Mouse (Mus musculus) layer of hippocampus, adult 2 months (tissue): ENCODE data around the gene Gp5. TPM values are rescaled to one million over a fixed set of nuclear protein-coding genes. Genes with fewer than 3 reads are reported as not detected.
"Not testable (repeated sequence)": the region's sequence is repeated elsewhere in the genome, so short reads cannot be mapped to it uniquely, and the experiment has no call there.

ENCODE experiments used
- DNase-seq, 2 experiments: peaks; one replicate each; pipeline ENCODE4 v3.0.0; 2022; ENCODE audit warnings: low spot score in 2 of 2
- H3K27ac ChIP-seq: fragments of 200-600 bp; 2 replicates; pipeline ENCODE4 v1.8.1; 2022
- H3K4me3 ChIP-seq: fragments of 200-600 bp; 2 replicates; pipeline ENCODE4 v1.8.1; 2022; ENCODE audit warnings: mild to moderate bottlenecking
- CTCF ChIP-seq: fragments of 200-600 bp; conservative IDR thresholded peaks from 2 replicates; pipeline ENCODE4 v1.8.1; 2022; ENCODE audit warnings: antibody characterized with exemption, mild to moderate bottlenecking, moderate library complexity
- long read RNA-seq, 2 experiments: library from polyadenylated mRNA; stranded (forward); transcript quantifications; one replicate each; pipeline ENCODE4 v2.0.0; 2021; ENCODE audit warnings: borderline mapping rate in 2 of 2
- total RNA-seq, 2 experiments: library from RNA; stranded (reverse); gene quantifications; 2 replicates each; pipeline ENCODE4 v1.2.3; 2021

Gene Gp5
- total RNA-seq: 1 to 10 TPM; 2.3 TPM
- long read RNA-seq, experiment 1, partial matches to known transcripts: 1 of 1 reads
- long read RNA-seq, experiment 1, other reads (novel, unspliced or antisense): 0 of 1 reads
- long read RNA-seq, experiment 2, partial matches to known transcripts: 0 of 2 reads
- long read RNA-seq, experiment 2, other reads (novel, unspliced or antisense): 2 of 2 reads

- DNase-seq: no peak
- 0 out of 2 replicates have a peak within 1 kb of the TSS, but pooled peaks have one; percentile 63 for H3K27ac ChIP-seq
- H3K4me3 ChIP-seq: peak within 1 kb of the TSS; percentile 69
- TF ChIP-seq CTCF: no peak
Observed at GRCm38 (mm10) chr16:30310647-30311046, at the start of gene Gp5. Gp5 (minus strand) TSS chr16:30310779.

GRCm38 (mm10) chr16:30353489-30353888 lies 42.9 kb upstream of the Gp5 start:
- H3K4me3 ChIP-seq, H3K27ac ChIP-seq, DNase-seq: not testable (repeated sequence)

DNA sequence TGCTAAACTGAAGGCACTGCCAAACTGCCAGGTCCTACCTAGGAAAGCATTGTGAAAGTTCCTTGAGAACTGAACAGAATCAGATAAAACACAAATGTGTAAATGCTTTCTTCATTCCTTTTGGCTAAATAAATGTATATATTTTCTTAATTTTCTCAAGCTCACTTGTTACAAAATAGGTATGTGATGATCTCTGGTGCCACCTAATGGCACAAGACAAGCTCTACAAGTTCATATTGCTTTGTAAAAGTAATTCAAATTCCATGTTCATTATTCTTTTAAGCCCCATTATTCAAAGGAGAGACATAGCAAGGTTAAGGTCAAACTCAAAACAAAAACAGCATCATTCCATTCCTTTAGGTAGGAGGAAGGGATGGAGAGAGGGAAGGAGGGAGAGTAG lies 3.7 kb upstream of the Gp5 start:
- DNase-seq: peak in 1 of 2 experiments; percentile 30
- Histone ChIP-seq H3K27ac (no peak overlapping the region), H3K4me3 (no peak overlapping the region)
- peak; percentile 86 for TF ChIP-seq CTCF

- H3K4me3 ChIP-seq: no peak overlapping the region
- TF ChIP-seq CTCF: no peak
- DNase-seq: no peak
- H3K27ac ChIP-seq: no peak overlapping the region
Observed at GRCm38 (mm10) chr16:30310171-30310515, 436 bp downstream of the Gp5 start.

DNA sequence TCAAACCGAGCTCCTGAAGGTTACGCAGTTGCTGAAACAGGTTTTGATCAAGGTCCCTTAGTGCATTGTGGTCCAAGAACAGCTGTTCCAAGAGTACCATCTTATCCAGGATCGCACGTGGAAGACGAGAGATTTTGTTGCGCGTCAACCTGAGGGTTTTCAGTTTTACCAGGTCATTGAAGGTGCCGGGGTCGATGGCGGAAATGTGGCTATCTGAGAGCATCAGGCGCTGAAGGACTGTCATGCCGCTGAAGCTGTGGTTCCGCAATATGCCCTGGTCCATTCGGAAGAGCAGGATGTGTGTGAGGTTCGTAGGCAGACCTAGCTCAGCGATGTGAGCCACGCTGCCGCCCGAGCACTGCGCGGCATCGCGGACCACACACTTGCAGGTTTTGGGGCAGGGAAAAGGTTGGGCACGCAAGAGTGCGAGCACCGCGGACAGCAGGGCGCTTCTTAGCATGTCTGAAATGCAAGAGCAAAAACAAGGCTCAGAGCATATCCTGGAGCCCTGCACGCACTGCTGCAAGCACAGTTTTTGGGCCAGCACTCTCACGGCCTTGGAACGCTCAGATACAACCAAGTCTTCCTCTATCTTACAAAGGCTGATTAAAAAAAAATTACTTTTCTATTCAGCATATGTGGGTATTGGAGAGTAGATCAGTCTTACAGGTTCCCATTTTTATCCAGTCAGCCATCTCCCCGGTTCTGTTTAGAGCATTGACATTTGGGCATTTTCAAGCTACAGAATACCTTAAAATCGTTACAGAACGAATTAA lies 996 bp downstream of the Gp5 start:
- H3K4me3 ChIP-seq: peak overlapping the region; percentile 69
- TF ChIP-seq CTCF: no peak
- peak overlapping the region; percentile 63 for H3K27ac ChIP-seq
- no peak for DNase-seq

DNA sequence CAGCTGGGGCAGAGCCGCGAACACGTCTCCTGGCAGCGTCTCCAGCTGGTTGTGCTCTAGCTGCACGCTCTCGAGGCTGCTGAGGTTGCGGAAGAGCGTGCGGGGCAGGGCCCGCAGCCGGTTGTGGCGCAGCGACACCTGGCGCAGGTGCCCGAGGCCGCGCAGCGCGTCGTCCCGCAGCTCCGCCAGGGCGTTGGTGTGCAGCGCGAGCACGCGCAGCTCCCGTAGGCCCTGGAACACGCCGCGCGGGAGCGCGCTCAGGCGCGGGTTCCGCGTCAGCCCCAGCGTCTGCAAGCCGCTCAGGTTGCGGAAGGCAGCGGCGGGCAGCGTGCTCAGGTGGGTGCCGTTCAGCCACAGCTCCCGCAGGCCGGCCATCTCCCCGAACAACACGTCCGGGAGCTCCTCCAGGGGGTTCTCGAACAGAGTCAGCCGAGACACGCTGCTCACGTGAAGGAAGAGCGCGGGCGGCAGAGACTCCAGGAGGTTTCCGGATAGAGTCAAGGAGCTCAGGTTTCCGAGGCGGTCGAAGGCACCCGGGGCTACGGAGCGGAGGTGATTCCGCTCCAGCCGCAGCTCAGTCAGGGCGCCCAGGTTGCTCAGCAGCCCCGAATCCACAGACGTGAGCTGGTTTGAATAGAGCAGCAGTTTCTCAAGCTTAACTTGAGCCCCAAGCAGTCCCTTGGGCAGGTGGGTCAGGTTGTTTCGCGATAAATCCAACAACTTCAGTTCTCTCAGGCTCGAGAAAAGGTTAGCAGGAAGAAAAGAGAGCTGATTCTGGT lies 1.8 kb downstream of the Gp5 start:
- peak overlapping the region; percentile 63 for H3K27ac ChIP-seq
- H3K4me3 ChIP-seq: peak overlapping the region; percentile 69
- 0 out of 2 replicates have a peak, but pooled peaks have one; percentile 12 for TF ChIP-seq CTCF
- DNase-seq: peak; percentile 49 to 70

GRCm38 (mm10) chr16:30307961-30308615 lies 2.5 kb downstream of the Gp5 start:
- Histone ChIP-seq H3K27ac (peak overlapping the region; percentile 63), H3K4me3 (peak overlapping the region; percentile 69)
- no peak for DNase-seq
- no peak for TF ChIP-seq CTCF

DNA sequence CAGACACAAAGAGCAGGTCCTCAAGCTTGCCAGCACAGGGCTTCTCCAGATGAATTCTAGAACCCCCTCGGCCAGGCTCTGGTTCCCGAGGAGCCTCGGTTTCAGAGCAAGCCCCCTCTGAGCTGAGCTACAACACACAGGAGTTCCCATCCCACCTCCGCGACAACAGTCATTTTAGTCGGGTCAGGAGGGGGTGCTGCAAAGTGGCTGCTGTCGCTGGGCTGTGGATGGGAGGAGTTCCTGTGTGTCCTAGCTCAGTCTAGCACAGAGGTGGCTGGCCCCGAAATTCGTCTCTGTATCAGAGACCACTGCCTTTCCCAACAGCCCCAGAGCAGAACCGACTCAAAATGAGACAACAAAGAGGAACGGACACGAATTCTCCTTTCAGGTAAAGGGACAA lies 3.3 kb downstream of the Gp5 start:
- no peak overlapping the region for H3K27ac ChIP-seq
- DNase-seq: no peak
- H3K4me3 ChIP-seq: no peak overlapping the region
- TF ChIP-seq CTCF: no peak

GRCm38 (mm10) chr16:30306102-30306501 lies 4.5 kb downstream of the Gp5 start:
- Histone ChIP-seq H3K27ac (no peak overlapping the region), H3K4me3 (no peak overlapping the region)
- TF ChIP-seq CTCF: no peak
- DNase-seq: no peak

- no peak overlapping the region for H3K27ac ChIP-seq
- peak in 1 of 2 experiments; percentile 3 for DNase-seq
- TF ChIP-seq CTCF: no peak
- no peak overlapping the region for H3K4me3 ChIP-seq
Observed at GRCm38 (mm10) chr16:30304236-30304635, 6.3 kb downstream of the Gp5 start.

DNA sequence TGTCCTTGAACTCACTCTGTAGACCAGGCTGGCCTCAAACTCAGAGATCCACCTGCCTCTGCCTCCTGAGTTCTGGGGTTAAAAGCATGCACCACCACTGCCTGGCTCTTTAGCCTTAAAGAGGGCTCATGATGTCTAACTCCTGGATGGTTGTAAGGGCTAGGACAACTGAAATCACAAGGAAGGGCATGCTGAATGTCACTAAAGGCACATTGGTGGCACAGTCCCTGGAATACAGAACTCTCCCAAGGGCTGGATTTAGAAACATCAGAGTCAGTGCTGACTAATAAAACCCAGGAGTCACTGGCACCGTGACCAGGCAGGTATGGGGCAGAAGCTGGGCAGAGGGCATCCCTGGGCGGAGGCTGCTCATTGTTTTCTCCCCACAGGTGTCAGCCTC lies 7.2 kb downstream of the Gp5 start:
- TF ChIP-seq CTCF: no peak
- no peak overlapping the region for H3K27ac ChIP-seq
- DNase-seq: peak in 1 of 2 experiments; percentile 3
- H3K4me3 ChIP-seq: no peak overlapping the region

DNA sequence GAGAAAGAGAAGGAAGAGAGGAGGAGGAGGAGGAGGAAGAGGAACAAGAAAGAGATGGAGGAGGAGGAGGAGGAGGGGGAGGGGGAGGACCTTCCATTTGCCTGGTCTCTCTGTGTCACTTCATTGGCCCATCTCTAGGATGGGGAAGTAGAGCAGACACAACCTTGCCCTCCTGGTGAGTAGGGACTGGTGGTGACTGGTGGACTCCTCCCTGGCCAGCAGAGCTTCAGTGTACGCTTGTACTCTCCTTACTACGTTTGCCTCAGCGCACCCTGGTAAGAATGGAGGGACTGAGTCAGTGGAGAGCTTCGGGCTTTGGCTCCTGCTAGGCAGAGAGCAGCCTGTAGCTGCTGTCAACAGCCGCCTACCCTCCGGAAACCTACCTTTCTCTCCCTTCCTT lies 7.9 kb downstream of the Gp5 start:
- no peak for TF ChIP-seq CTCF
- DNase-seq: peak in 1 of 2 experiments; percentile 5
- H3K4me3 ChIP-seq: no peak overlapping the region
- no peak overlapping the region for H3K27ac ChIP-seq
